Mouse (Mus musculus) heart, adult 18-20 months (tissue): ENCODE data around the gene Defb36. TPM values are rescaled to one million over a fixed set of nuclear protein-coding genes. Genes with fewer than 3 reads are reported as not detected.
A peak's percentile ranks its signal among the peaks of the same experiment; 100 is the strongest.

Source experiments
- DNase-seq, 2 experiments: peaks; one replicate each; pipeline ENCODE4 v3.0.0; 2021 to 2022; ENCODE audit warnings: mixed read lengths in 1 of 2
- total RNA-seq, 2 experiments: library from RNA; stranded (reverse); gene quantifications; 2 replicates each; pipeline ENCODE4 v1.2.3; 2021

Gene Defb36
- total RNA-seq, 2 experiments from 2014 or later = not detected

- DNase-seq = no peak
Measured at GRCm38 (mm10) chr2:152622151-152622550, 18.0 kb downstream of the Defb36 start.

- DNase-seq = no peak
Measured at GRCm38 (mm10) chr2:152622953-152623352, 18.8 kb downstream of the Defb36 start, which contains the start of gene Defb25. Gene Defb25 (minus strand): TSS chr2:152623053.

- DNase-seq = no peak
Measured at GRCm38 (mm10) chr2:152624566-152624965, 20.4 kb downstream of the Defb36 start.

GRCm38 (mm10) chr2:152625256-152625655, 21.1 kb downstream of the Defb36 start:
- no peak for DNase-seq

GRCm38 (mm10) chr2:152626774-152627591, 22.9 kb downstream of the Defb36 start, which contains the start of gene Rem1:
Gene Rem1 (plus strand): TSS chr2:152626951.
- DNase-seq = peak; percentile 65 to 69

- DNase-seq = peak in 1 of 2 experiments; percentile 34
Measured at GRCm38 (mm10) chr2:152628066-152628465, 23.9 kb downstream of the Defb36 start.

GRCm38 (mm10) chr2:152629239-152629638, 25.1 kb downstream of the Defb36 start:
- peak in 1 of 2 experiments; percentile 18 for DNase-seq

GRCm38 (mm10) chr2:152629904-152630303, 25.8 kb downstream of the Defb36 start:
- peak in 1 of 2 experiments; percentile 22 for DNase-seq

- DNase-seq = peak in 1 of 2 experiments; percentile 35
Measured at GRCm38 (mm10) chr2:152633334-152633733, 29.2 kb downstream of the Defb36 start.

- DNase-seq = no peak
Measured at GRCm38 (mm10) chr2:152634311-152634710, 30.2 kb downstream of the Defb36 start.

- DNase-seq = peak; percentile 86 to 90
Measured at GRCm38 (mm10) chr2:152636246-152637005, 32.3 kb downstream of the Defb36 start.

- no peak for DNase-seq
Measured at GRCm38 (mm10) chr2:152637006-152637322, 32.8 kb downstream of the Defb36 start.

- DNase-seq = no peak
Measured at GRCm38 (mm10) chr2:152637381-152637780, 33.3 kb downstream of the Defb36 start.

GRCm38 (mm10) chr2:152638865-152639264, 34.7 kb downstream of the Defb36 start:
- peak in 1 of 2 experiments; percentile 23 for DNase-seq

GRCm38 (mm10) chr2:152639406-152640113, 35.4 kb downstream of the Defb36 start:
- peak; percentile 67 to 85 for DNase-seq

GRCm38 (mm10) chr2:152652901-152653620, 48.9 kb downstream of the Defb36 start:
- DNase-seq = peak; percentile 67 to 84

GRCm38 (mm10) chr2:152653874-152654715, 50.0 kb downstream of the Defb36 start:
- peak; percentile 53 to 72 for DNase-seq

- DNase-seq = peak in 1 of 2 experiments; percentile 77
Measured at GRCm38 (mm10) chr2:152657398-152657797, 53.3 kb downstream of the Defb36 start.

GRCm38 (mm10) chr2:152661163-152661562, 57.0 kb downstream of the Defb36 start:
- no peak for DNase-seq
